Mouse (Mus musculus) MN1 (cell line): ENCODE results near the gene Smpdl3a.

ENCODE experiments used
- DNase-seq: peaks from one replicate; pipeline ENCODE4 v3.0.0-alpha.2; 2016; ENCODE audit warnings: low spot score

Gene Smpdl3a

DNA sequence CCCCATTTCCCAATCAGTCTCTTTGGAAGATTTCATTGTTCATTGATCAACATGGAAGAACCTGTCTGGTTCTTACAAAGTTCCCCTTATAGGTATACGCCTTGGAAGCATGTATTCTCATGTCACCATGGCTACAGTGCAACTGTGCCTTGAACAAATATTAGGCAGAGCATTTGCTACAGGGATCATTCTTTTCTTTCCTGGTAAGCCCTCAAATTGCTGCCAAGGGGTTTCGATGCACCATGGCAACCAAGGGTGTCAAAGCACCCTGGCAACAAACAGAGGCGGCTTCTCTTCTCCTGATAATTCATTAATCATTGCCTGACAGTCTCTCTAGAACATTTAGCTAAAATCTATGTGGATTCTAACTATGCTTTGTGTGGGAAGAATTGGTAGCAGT is 28.3 kb downstream of the Smpdl3a start:
- DNase-seq, result no peak

DNA sequence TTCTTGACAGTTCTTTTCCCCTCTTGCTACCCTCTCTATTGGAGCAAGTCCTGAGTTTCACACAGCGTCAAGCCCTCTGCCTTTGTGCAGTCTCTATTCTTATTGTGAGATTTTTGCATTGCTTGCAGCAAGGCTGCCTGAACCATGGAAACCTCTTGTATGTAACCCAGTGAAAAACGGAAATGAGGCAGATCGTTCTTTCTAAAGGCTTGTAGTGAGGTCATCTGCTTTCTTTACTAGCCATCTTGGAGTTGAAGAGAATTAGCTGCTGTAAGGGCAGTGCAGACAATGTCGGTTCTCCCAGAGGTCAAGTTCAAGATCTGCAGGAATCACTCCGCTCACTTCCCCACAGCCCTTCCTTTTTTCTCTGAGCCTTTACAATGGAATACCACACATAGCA is 34.5 kb downstream of the Smpdl3a start:
- DNase-seq, result no peak

DNA sequence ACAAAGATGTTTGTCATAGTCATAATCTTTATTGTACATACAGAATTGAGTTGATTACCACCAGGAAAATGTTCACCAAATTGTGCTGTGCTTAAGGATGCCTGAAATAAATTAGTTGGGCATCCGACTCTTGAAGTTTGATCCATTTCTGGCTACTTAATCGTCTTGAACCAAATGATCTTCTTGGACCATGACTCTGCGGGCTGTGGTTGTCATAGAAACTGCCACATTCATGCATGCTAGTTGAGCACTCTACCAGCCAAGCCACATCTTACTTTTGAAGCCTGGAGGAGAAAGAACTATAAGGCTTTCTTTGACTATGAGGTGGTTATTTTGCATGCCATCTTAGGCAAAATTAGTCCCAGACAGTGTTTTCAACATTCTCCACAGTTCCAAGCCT is 35.5 kb downstream of the Smpdl3a start:
- DNase-seq, result no peak

DNA sequence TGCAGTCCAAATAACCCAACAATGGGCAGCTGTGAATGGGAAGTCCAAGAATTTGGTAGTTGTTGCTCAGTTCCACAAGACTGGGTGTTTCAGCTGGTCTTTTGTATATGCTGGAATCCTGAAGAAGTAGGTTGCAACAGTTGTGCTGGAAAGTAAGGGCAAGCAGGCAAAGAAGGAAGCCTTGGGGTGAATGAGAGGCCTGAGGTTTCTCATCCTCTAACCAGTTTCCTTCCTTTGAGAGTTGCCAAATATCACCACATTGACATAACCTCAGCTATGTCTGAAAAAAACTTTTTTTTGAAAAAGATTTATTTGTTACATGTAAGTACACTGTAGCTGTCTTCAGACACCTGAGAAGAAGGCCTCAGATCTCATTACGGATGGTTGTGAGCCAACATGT is 41.0 kb downstream of the Smpdl3a start:
- no peak for DNase-seq

DNA sequence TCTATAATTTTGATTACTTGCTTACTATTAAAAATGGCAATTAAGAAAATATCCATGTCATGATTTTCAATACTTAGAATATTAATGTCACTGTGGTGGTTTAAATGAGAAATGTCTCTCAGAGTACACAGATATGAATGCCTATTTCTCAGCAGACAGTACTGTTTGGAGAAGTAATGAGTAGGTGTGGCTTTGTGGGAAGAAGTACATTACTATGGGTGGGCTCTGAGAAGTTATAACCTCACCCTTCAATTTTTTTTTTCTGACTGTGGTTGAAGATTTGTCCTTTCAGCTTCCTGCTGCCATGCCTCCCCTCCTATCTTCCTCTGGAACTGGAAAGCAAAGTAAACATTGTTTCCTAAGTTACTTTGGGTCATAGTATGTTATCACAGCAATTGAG is 41.8 kb downstream of the Smpdl3a start:
- DNase-seq, result no peak

DNA sequence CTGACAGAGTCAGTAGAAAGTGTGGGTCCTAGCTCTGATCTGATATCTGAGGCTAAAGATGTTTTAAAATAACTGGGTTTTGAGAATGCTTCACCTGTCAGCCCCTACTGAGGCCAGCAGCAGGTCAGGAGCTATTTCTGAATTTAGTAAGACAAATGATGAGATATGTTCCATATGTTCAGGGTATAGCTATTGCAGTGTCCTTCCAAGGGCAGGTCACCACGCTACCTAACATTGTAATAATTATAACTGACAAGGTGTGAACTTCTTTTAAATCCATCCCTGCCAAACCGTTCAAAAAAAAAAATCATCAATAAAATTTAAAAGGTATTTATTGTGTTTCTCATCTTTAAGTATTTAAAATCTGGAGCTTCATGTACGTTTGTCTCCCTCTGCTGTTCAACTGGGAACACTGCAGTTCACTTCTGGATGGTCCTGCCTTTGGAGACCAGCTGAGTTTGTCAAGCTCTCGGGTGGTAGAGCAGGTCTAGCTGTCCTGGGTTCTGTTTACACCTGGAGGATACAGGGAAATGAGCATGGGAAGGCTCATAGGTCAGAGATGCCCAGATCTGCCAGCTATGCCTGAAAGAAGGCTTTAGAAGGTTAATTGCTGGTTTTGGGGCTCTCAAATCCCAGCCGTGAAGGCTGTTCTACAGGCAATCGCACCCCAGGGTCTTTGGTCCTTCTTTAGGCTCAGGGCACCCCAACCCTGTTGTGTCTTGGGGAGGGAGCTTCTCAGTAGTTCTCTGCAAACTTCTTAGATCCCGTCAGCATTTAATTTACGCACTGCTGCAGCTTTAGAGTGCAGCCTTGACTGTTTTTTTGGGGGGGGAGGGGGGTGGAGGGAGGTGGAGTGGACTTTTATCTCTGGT is 47.7 kb downstream of the Smpdl3a start:
- DNase-seq, result peak; percentile 63

DNA sequence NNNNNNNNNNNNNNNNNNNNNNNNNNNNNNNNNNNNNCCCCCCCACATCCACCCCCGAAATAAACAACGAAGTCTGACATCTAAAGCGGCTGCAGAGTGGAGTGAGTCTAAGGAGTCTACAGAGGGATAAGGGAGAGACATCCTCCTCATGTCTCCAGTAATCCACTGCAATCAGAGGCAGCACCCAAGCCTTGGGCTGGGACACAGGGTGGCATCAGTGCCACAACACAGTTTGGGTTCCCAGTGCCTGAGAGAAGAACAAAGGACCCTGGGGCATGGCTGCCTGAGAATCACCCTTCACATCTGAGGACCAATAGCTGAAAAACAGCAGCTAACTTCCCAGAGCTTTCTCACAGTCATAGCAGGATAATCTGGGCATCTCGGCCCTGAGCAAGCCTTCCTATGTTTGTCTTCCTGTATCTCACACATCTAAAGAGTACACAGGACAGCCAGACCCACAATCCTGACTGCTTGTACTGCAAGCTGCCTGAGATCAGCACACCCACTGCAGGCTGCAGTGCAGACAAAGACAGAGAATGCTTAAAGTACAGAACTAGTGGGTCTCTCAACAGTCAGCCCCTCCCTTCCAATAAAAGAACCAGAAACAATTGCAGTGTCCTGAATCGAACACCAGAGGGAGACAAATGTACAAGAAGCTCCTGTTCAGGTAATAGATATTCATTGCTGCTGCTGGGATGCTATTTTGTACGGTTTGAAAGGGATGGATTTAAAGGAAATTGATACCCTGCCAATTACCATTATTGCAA is 54.0 kb downstream of the Smpdl3a start:
- peak; percentile 53 for DNase-seq
